Mouse (Mus musculus) myocyte (in vitro differentiated cells): ENCODE measurements around the gene Cyp4f15. TPM values are rescaled to one million over a fixed set of nuclear protein-coding genes. Genes with fewer than 3 reads are reported as not detected.

Source experiments
- H3K27me3 ChIP-seq: one replicate; pipeline ENCODE4 v1.6.1; 2011; ENCODE audit not compliant: control insufficient read depth, insufficient read depth, insufficient read length
- H3K36me3 ChIP-seq: one replicate; pipeline ENCODE4 v1.6.1; 2011; ENCODE audit not compliant: control insufficient read depth, insufficient read depth
- H3K4me2 ChIP-seq: one replicate; pipeline ENCODE4 v1.6.1; 2011; ENCODE audit warnings: low read depth, control low read depth
- H3K4me3 ChIP-seq: one replicate; pipeline ENCODE4 v1.5.1; 2011; ENCODE audit warnings: mild to moderate bottlenecking, control low read depth, moderate library complexity
- H3K79me2 ChIP-seq: one replicate; pipeline ENCODE4 v1.6.1; 2011; ENCODE audit not compliant: control insufficient read depth, insufficient read depth
- H3ac ChIP-seq: one replicate; pipeline ENCODE4 v1.6.1; 2011; ENCODE audit not compliant: control insufficient read depth, insufficient read length
- CEBPB ChIP-seq: IDR thresholded peaks from 2 replicates; pipeline ENCODE4 v1.6.1; 2011; ENCODE audit warnings: mild to moderate bottlenecking, moderate library complexity; ENCODE audit not compliant: poor library complexity, insufficient read depth, severe bottlenecking
- E2F4 ChIP-seq: IDR thresholded peaks from one replicate; pipeline ENCODE4 v1.6.1; 2011; ENCODE audit warnings: mild to moderate bottlenecking, control low read depth, moderate library complexity; ENCODE audit not compliant: insufficient read depth
- MAX ChIP-seq: IDR thresholded peaks from one replicate; pipeline ENCODE4 v1.6.1; 2011; ENCODE audit warnings: low read depth, mild to moderate bottlenecking, control low read depth
- MYOD1 ChIP-seq, 3 experiments: IDR thresholded peaks; one replicate each; pipeline ENCODE4 v1.6.1; 2011; ENCODE audit warnings: control low read depth in 2 of 3, low read depth in 2 of 3, mild to moderate bottlenecking in 2 of 3, moderate library complexity in 1 of 3; ENCODE audit not compliant: insufficient read length in 2 of 3, control insufficient read depth in 1 of 3
- MYOG ChIP-seq, 3 experiments: IDR thresholded peaks; one replicate each; pipeline ENCODE4 v1.6.1; 2011; ENCODE audit warnings: control low read depth in 2 of 3, low read depth in 2 of 3, mild to moderate bottlenecking in 2 of 3; ENCODE audit not compliant: insufficient read length in 2 of 3, control insufficient read depth in 1 of 3, insufficient read depth in 1 of 3
- POLR2A ChIP-seq: IDR thresholded peaks from one replicate; pipeline ENCODE4 v1.6.1; 2011; ENCODE audit warnings: low read depth, mild to moderate bottlenecking, control low read depth, moderate library complexity; ENCODE audit not compliant: insufficient read length
- POLR2AphosphoS2 ChIP-seq: IDR thresholded peaks from one replicate; pipeline ENCODE4 v1.6.1; 2011; ENCODE audit warnings: low read depth, control low read depth; ENCODE audit not compliant: insufficient read length
- REST ChIP-seq: IDR thresholded peaks from one replicate; pipeline ENCODE4 v1.6.1; 2011; ENCODE audit warnings: mild to moderate bottlenecking, control low read depth, moderate library complexity; ENCODE audit not compliant: insufficient read depth, insufficient read length
- SRF ChIP-seq: IDR thresholded peaks from one replicate; pipeline ENCODE4 v1.6.1; 2011; ENCODE audit warnings: low read depth; ENCODE audit not compliant: control insufficient read depth, insufficient read length
- TCF12 ChIP-seq: IDR thresholded peaks from one replicate; pipeline ENCODE4 v1.6.1; 2011; ENCODE audit warnings: mild to moderate bottlenecking, control low read depth; ENCODE audit not compliant: poor library complexity, insufficient read depth, severe bottlenecking
- TCF3 ChIP-seq: IDR thresholded peaks from one replicate; pipeline ENCODE4 v1.6.1; 2011; ENCODE audit warnings: low read depth, control low read depth; ENCODE audit not compliant: insufficient read length
- USF1 ChIP-seq: IDR thresholded peaks from one replicate; pipeline ENCODE4 v1.6.1; 2011; ENCODE audit warnings: low read depth, mild to moderate bottlenecking, control low read depth, moderate library complexity
- polyA plus RNA-seq: library from polyadenylated mRNA; unstranded; fragments of >200 nt; fragmentation: generic; extraction: Trizol; gene quantifications from one replicate; pipeline ENCODE4 v1.2.1, GENCODE M21; 2012; ENCODE audit warnings: missing spikeins

The Cyp4f15 gene
- polyA plus RNA-seq: not detected

GRCm38 (mm10) chr17:32685048-32685750, at the start of gene Cyp4f15:
Cyp4f15 (plus strand) TSS chr17:32685627.
- no peaks in the 10 kb centered on the region for H3K79me2 ChIP-seq
- no peaks in the 10 kb centered on the region for H3K36me3 ChIP-seq
- no peak within 1 kb of the TSS for H3K4me2 ChIP-seq
- H3K4me3 ChIP-seq: no peak within 1 kb of the TSS
- H3ac ChIP-seq: no peak within 1 kb of the TSS
- TF ChIP-seq MYOG (IDR thresholded peaks at IDR 0.05; ENCODE audit: control insufficient read depth in 1 of 3, insufficient read depth in 1 of 3, insufficient read length in 2 of 3, low read depth in 2 of 3) (no peak), TCF12 (no peak), USF1 (no peak), CEBPB (no peak), E2F4 (no peak), SRF (no peak), MYOD1 (IDR thresholded peaks at IDR 0.05; ENCODE audit: control insufficient read depth in 1 of 3, insufficient read length in 2 of 3, low read depth in 2 of 3) (no peak), POLR2AphosphoS2 (no peak), TCF3 (no peak), POLR2A (no peak), MAX (no peak), REST (no peak)
- H3K27me3 ChIP-seq: no peaks in the 10 kb centered on the region

DNA sequence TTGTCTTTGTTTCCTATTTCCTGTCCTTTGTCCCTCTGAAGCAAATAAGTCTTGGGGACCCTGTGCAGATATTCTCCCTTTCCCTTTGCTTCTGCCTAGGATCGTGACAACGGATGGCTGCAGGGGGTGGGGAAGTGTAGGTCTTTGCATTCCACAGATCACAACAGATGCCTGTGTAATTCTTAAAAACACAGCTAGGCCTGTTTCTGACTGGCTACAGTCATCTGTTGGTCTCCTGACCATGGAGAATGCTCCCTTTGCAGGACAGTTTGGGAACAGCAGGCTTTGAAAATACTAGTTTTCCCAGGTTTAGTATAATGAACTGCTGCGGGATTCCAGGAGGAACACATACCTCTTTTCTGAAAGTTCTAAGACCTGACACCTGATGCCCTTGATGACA, 49.1 kb upstream of the Cyp4f15 start:
- H3K4me2 ChIP-seq: no peak overlapping the region
- TF ChIP-seq USF1: no peak
- no peak for TF ChIP-seq E2F4
- no peak for TF ChIP-seq MYOD1 (IDR thresholded peaks at IDR 0.05; ENCODE audit: control insufficient read depth in 1 of 3, insufficient read length in 2 of 3, low read depth in 2 of 3)
- TF ChIP-seq TCF12: no peak
- TF ChIP-seq MAX: no peak
- no peak for TF ChIP-seq CEBPB
- no peak for TF ChIP-seq REST
- no peak for TF ChIP-seq SRF
- no peak for TF ChIP-seq POLR2A
- no peak for TF ChIP-seq MYOG (IDR thresholded peaks at IDR 0.05; ENCODE audit: control insufficient read depth in 1 of 3, insufficient read depth in 1 of 3, insufficient read length in 2 of 3, low read depth in 2 of 3)
- no peak for TF ChIP-seq POLR2AphosphoS2
- TF ChIP-seq TCF3: no peak
- H3K79me2 ChIP-seq: no peaks in the 10 kb centered on the region
- no peaks in the 10 kb centered on the region for H3K36me3 ChIP-seq
- no peak overlapping the region for H3ac ChIP-seq
- no peak overlapping the region for H3K4me3 ChIP-seq
- H3K27me3 ChIP-seq: peaks cover 3% of the 10 kb centered on the region

- H3ac ChIP-seq: no peak overlapping the region
- no peak for TF ChIP-seq MAX
- TF ChIP-seq USF1: no peak
- no peak for TF ChIP-seq SRF
- no peak for TF ChIP-seq POLR2A
- no peak for TF ChIP-seq POLR2AphosphoS2
- TF ChIP-seq MYOG (IDR thresholded peaks at IDR 0.05; ENCODE audit: control insufficient read depth in 1 of 3, insufficient read depth in 1 of 3, insufficient read length in 2 of 3, low read depth in 2 of 3): no peak
- TF ChIP-seq TCF12: no peak
- TF ChIP-seq REST: no peak
- TF ChIP-seq CEBPB: no peak
- TF ChIP-seq E2F4: no peak
- TF ChIP-seq TCF3: no peak
- TF ChIP-seq MYOD1 (IDR thresholded peaks at IDR 0.05; ENCODE audit: control insufficient read depth in 1 of 3, insufficient read length in 2 of 3, low read depth in 2 of 3): no peak
- H3K4me3 ChIP-seq: no peak overlapping the region
- H3K4me2 ChIP-seq: no peak overlapping the region
- H3K79me2 ChIP-seq: no peaks in the 10 kb centered on the region
- H3K27me3 ChIP-seq: peaks cover 3% of the 10 kb centered on the region
- H3K36me3 ChIP-seq: no peaks in the 10 kb centered on the region
Measured at GRCm38 (mm10) chr17:32637151-32637550, 48.3 kb upstream of the Cyp4f15 start.

DNA sequence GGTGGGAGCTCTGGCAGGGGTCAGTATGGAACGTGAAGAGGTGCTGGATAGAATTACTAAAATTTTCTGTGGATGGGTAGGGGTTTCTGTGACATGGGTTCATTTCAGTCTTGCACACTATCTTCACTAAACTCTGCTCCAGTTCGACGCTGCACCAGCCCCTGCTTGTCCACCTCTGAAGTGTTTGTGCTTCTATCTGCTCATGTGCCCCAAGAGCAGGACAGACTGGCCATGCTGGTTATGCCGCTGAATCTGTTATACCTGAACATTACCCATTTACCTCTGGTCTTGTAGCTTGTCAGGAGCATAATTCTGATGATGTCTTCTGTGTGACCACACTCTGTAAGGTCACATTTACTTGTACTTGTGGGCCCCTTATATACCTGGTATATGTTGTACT, 38.8 kb upstream of the Cyp4f15 start:
- no peaks in the 10 kb centered on the region for H3K79me2 ChIP-seq
- H3K36me3 ChIP-seq: no peaks in the 10 kb centered on the region
- no peak overlapping the region for H3K4me3 ChIP-seq
- no peaks in the 10 kb centered on the region for H3K27me3 ChIP-seq
- H3K4me2 ChIP-seq: no peak overlapping the region
- no peak overlapping the region for H3ac ChIP-seq
- TF ChIP-seq TCF12 (no peak), POLR2AphosphoS2 (no peak), REST (no peak), E2F4 (no peak), MYOG (IDR thresholded peaks at IDR 0.05; ENCODE audit: control insufficient read depth in 1 of 3, insufficient read depth in 1 of 3, insufficient read length in 2 of 3, low read depth in 2 of 3) (no peak), CEBPB (no peak), SRF (no peak), MYOD1 (IDR thresholded peaks at IDR 0.05; ENCODE audit: control insufficient read depth in 1 of 3, insufficient read length in 2 of 3, low read depth in 2 of 3) (no peak), MAX (no peak), USF1 (no peak), TCF3 (no peak), POLR2A (no peak)
